Mouse (Mus musculus) layer of hippocampus, postnatal 14 days (tissue): ENCODE results near the gene Slc25a53. TPM values are rescaled to one million over a fixed set of nuclear protein-coding genes. Genes with fewer than 3 reads are reported as not detected.
"Not testable (repeated sequence)": the region's sequence is repeated elsewhere in the genome, so short reads cannot be mapped to it uniquely, and the experiment has no call there.

ENCODE experiments used
- DNase-seq, 2 experiments: peaks; one replicate each; pipeline ENCODE4 v3.0.0; 2021 to 2022; ENCODE audit warnings: low spot score in 2 of 2, mixed read lengths in 1 of 2
- total RNA-seq, 2 experiments: library from RNA; stranded (reverse); gene quantifications; 2 replicates each; pipeline ENCODE4 v1.2.3; 2021

Gene Slc25a53
- total RNA-seq, 2 experiments from 2014 or later: 25.5 to 35.7 TPM

DNA sequence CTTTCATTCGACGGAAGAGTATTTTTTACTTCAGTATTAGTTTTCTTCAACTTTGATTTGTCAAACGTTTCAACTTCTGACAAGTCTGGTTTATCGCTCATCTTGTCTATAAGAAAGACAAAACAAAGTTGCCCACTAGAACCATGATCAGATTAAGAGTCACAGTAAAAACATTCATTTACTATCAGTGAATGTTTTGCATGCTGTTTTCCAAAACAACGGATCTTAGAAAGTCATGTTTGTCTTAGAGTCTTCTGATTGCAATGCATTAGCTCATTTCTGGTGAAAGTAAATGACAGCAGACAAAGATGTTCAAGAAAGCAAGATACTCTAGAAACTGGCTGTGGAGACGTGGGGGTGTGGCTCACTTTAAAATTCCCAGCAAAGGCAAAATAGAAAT, 62.7 kb downstream of the Slc25a53 start, which contains the start of gene Tmsb15b2:
Gene Tmsb15b2 (minus strand): TSS at position 101 of the 400 bp plus-strand sequence.
- not testable (repeated sequence) for DNase-seq

DNA sequence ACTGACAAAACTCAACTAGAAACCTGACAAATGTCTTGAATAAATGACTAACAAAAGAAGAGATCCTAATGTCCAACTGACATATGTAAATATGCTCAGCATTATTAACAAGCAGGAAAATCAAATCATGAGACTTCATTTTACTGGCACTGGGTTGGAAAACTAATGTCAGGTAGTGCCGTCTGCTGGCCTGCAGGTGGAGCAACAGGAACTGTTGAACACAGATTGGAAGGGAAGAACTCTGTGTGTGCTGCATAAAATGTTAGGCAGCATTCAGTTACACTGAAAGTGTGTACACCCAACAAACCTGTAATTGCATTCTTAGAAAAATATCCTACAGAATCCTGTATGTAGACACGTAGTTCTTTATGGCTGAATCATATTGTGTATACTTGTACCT, 78.4 kb downstream of the Slc25a53 start:
- DNase-seq: no peak

DNA sequence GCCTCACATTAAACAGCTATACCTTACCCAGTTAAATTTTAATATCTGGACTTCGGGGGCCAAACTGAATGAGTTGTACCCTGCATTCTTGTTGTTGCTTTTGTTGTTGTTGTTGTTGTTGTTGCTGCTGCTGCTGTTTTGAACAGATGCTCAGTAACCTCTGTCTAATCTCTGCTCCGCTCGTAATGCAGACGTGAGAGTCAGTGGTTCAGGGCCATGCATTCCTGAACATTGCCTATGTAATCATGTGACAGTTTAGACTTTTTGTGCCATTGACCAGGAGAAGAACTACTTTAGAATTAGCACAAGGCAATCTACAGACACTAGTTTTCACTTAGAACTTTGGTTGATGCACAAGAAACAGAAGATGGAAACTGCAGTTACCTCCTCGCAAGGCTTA, 79.8 kb downstream of the Slc25a53 start:
- not testable (repeated sequence) for DNase-seq

DNA sequence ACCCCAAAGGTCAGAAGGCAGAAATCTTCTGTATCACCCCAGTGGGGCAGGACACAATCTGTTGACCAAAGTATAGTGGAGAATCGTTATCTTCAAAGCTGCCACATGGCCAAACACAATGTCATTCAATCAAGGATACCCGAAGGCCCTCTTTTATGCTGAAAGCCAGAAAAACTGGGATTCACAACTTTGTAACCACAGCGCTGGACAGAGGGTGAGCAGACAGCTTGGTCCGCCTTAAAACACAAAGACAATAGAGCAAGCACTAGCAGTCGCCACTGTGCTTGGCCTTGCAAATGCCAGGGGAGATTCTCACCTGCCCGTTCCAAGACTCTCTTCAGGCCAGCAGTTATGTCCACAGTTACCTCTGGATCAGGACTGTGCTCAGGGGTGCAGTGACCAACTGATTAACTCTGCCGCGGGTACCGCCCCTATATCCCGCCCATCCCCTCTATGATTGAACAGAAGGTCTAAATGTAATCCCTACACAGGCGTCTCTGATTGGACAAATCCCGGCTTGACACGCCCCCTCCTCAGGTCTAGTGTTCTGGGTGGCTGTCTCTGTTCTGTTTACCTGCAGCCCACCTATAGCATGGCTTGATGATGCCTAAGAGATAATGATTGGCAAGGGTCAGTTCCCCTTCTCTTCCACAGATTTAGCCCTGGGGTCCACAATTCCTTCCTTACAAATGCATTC, 80.4 kb downstream of the Slc25a53 start:
- peak; percentile 53 to 88 for DNase-seq

DNA sequence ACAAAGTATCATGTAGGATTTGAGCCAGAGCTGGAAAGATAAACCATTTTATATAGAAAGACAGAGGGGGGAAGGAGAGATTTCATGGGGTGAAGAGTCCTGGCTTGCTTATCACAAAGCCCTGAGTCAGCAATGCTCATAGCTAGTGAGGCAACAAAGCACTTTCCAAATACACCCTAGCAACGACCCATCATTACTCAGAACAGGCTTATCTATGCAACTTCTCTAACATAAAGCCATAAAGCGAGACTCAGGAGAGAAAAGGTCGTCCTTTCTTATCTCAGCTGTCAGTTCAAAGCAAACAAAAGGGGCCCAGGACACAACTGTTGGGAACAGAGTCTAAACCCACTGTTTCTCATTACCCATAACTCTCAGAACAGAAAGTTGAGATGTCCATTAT, 100.1 kb downstream of the Slc25a53 start:
- no peak for DNase-seq

Other genes with a start within 250 kb of the Slc25a53 start
- 1,000 to 10,000 TPM; 1,032 to 1,112 TPM for gene Plp1, start 215.6 kb downstream of the Slc25a53 start, total RNA-seq
- gene Rab9b, start 169.5 kb downstream of the Slc25a53 start, total RNA-seq: 10 to 100 TPM; 16.8 to 29.6 TPM
- gene H2bfm, start 111.0 kb downstream of the Slc25a53 start, total RNA-seq: not detected
- 10 to 100 TPM; 17.3 to 55.7 TPM for gene Tmsb15b2, start 62.8 kb downstream of the Slc25a53 start, total RNA-seq
- gene Tmsb15l, start 61.4 kb downstream of the Slc25a53 start, total RNA-seq: 1 to 10 TPM; 2.9 to 4.3 TPM
- gene Tmsb15b1, start 61.4 kb downstream of the Slc25a53 start, total RNA-seq: 1 to 10 TPM; 6.8 to 8.8 TPM
- 100 to 1,000 TPM; 229 to 257 TPM for gene Zcchc18, start 45.1 kb downstream of the Slc25a53 start, total RNA-seq
- gene Fam199x, start 11.3 kb upstream of the Slc25a53 start, total RNA-seq: 10 to 100 TPM in 1 of 2 experiments, 1 to 10 TPM in 1; 9.7 to 10.3 TPM
- gene Esx1, start 83.8 kb upstream of the Slc25a53 start, total RNA-seq: not detected